Mouse (Mus musculus): ENCODE results near the gene Plin2. TPM values are rescaled to one million over a fixed set of nuclear protein-coding genes. Genes with fewer than 3 reads are reported as not detected.

The Plin2 gene
- polyA plus RNA-seq, 1 experiment, result 60.7 TPM

DNA sequence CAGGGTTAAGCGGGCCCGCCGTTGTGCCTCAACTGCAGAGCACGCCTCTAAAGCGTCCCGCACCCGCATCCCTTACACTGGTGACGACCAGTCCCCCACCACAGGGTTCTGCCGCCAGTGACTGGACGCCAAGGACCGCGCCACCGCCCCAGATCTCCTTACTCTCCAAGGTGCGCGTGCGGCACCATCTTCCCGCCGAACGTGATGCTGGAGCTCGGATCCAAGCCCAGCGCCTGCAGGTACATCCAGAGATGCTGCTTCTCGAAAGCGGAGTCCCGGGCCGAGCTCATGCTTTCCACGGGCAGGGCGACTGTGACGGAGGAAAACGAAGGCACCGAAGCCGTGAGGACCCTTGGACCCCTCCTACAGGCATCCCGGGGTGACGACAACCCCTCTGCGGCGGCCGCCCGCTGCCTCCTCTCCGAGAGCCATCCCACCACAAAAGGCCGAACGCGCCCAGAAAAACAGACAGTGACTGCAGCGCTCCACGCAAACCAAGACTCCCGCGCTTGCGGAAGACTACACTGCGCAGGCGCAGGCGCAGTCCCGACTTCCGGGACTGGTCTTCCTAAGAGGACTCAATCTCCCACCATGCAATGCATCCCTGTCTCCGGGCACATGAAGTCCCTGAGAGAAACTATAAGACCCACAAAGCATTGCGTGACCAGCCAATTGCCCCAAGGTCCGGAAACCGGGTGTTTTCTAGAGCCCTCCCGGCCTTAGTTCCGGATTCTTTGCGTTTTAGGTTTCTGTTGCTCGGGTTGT lies 58.2 kb downstream of the Plin2 start, which contains the start of gene Haus6:
Haus6 (minus strand) TSS at position 532 of the 765 bp plus-strand sequence.
- Histone ChIP-seq H3K4me3 (ENCODE audit: low read depth, low read length) (peak within 1 kb of the TSS; percentile 96), H3K36me3 (ENCODE audit: control insufficient read depth, insufficient read depth, low read length, poor library complexity, severe bottlenecking) (peaks cover 13% of the 10 kb centered on the region), H3K9me3 (replicated peaks; ENCODE audit: control insufficient read depth, insufficient read depth, low read length, poor library complexity, severe bottlenecking) (no peaks in the 10 kb centered on the region), H3K27me3 (ENCODE audit: control insufficient read depth, insufficient read depth, low read length, poor library complexity, severe bottlenecking) (no peaks in the 10 kb centered on the region), H3K4me1 (ENCODE audit: control insufficient read depth, insufficient read depth, low read length) (no peaks in the 10 kb centered on the region), H3K27ac (ENCODE audit: insufficient read depth, low read length) (no peak within 1 kb of the TSS), H3K9ac (ENCODE audit: low read depth, poor library complexity, severe bottlenecking) (peak within 1 kb of the TSS; percentile 77)
- no peak for TF ChIP-seq CTCF (IDR thresholded peaks at IDR 0.05; ENCODE audit: low read depth, low read length)
- 0 out of 2 replicates have a peak, but pooled peaks have one; percentile 12 for TF ChIP-seq EP300 (IDR thresholded peaks at IDR 0.05; ENCODE audit: insufficient read depth, low read depth, low read length)
- peak; percentile 78 for TF ChIP-seq POLR2A (IDR thresholded peaks at IDR 0.05; ENCODE audit: insufficient read depth, low read length)

Other genes with a start within 250 kb of the Plin2 start
- gene Saxo1, start 111.7 kb downstream of the Plin2 start, polyA plus RNA-seq (2011; ENCODE audit: insufficient read depth, insufficient read length, low read depth, missing spikeins), result not detected in 2 replicates
- gene Rraga, start 94.4 kb downstream of the Plin2 start, polyA plus RNA-seq (2011; ENCODE audit: insufficient read depth, insufficient read length, low read depth, missing spikeins), result 110 and 112 TPM in 2 replicates
- 50.0 and 55.6 TPM in 2 replicates for gene Haus6, start 58.0 kb downstream of the Plin2 start, polyA plus RNA-seq (2011; ENCODE audit: insufficient read depth, insufficient read length, low read depth, missing spikeins)
- gene Dennd4c, start 78.5 kb upstream of the Plin2 start, polyA plus RNA-seq (2011; ENCODE audit: insufficient read depth, insufficient read length, low read depth, missing spikeins), result 25.3 and 27.5 TPM in 2 replicates
- 2,690 and 2,954 TPM in 2 replicates for gene Rps6, start 187.4 kb upstream of the Plin2 start, polyA plus RNA-seq (2011; ENCODE audit: insufficient read depth, insufficient read length, low read depth, missing spikeins)
- 20.8 and 22.1 TPM in 2 replicates for gene Acer2, start 204.3 kb upstream of the Plin2 start, polyA plus RNA-seq (2011; ENCODE audit: insufficient read depth, insufficient read length, low read depth, missing spikeins)